Mouse (Mus musculus): ENCODE results near the gene Yif1b. TPM values are rescaled to one million over a fixed set of nuclear protein-coding genes. Genes with fewer than 3 reads are reported as not detected.

Gene Yif1b
- polyA plus RNA-seq, 1 experiment: 161 TPM

Other genes with a start within 250 kb of the Yif1b start
- gene Ryr1, start 113.2 kb upstream of the Yif1b start, polyA plus RNA-seq (2012; rRNA removed): 0.16 and 0.32 TPM in 2 replicates
- 4.7 and 7.6 TPM in 2 replicates for gene Rasgrp4, start 103.5 kb upstream of the Yif1b start, polyA plus RNA-seq (2012; rRNA removed)
- 27.6 and 28.2 TPM in 2 replicates for gene Fam98c, start 82.1 kb upstream of the Yif1b start, polyA plus RNA-seq (2012; rRNA removed)
- gene Ggn, start 68.1 kb upstream of the Yif1b start, polyA plus RNA-seq (2012; rRNA removed): 1.8 and 2.3 TPM in 2 replicates
- 3.6 and 4.1 TPM in 2 replicates for gene Spred3, start 67.9 kb upstream of the Yif1b start, polyA plus RNA-seq (2012; rRNA removed)
- 200 and 214 TPM in 2 replicates for gene Psmd8, start 57.6 kb upstream of the Yif1b start, polyA plus RNA-seq (2012; rRNA removed)
- 5.9 and 7.1 TPM in 2 replicates for gene Catsperg1, start 24.3 kb upstream of the Yif1b start, polyA plus RNA-seq (2012; rRNA removed)
- gene Kcnk6, start 5.8 kb upstream of the Yif1b start, polyA plus RNA-seq (2012; rRNA removed): 7.4 and 8.2 TPM in 2 replicates
- gene 2200002D01Rik, start 10.1 kb downstream of the Yif1b start, polyA plus RNA-seq (2012; rRNA removed): 1.8 and 2.1 TPM in 2 replicates
- 453 and 777 TPM in 2 replicates for gene Spint2, start 43.6 kb downstream of the Yif1b start, polyA plus RNA-seq (2012; rRNA removed)
- 21.3 and 30.8 TPM in 2 replicates for gene Ppp1r14a, start 51.0 kb downstream of the Yif1b start, polyA plus RNA-seq (2012; rRNA removed)
- gene Dpf1, start 65.6 kb downstream of the Yif1b start, polyA plus RNA-seq (2012; rRNA removed): 2.2 and 2.8 TPM in 2 replicates

Measured in gonadal fat pad, adult 2 months (tissue).